Mouse (Mus musculus): ENCODE measurements at regions not wholly inside any gene's neighbourhood (a gene's known extent, or its start where the extent isn't known, plus 50 kb on each side); places are given as distances from the start of the nearest gene placed in this dataset.

DNA sequence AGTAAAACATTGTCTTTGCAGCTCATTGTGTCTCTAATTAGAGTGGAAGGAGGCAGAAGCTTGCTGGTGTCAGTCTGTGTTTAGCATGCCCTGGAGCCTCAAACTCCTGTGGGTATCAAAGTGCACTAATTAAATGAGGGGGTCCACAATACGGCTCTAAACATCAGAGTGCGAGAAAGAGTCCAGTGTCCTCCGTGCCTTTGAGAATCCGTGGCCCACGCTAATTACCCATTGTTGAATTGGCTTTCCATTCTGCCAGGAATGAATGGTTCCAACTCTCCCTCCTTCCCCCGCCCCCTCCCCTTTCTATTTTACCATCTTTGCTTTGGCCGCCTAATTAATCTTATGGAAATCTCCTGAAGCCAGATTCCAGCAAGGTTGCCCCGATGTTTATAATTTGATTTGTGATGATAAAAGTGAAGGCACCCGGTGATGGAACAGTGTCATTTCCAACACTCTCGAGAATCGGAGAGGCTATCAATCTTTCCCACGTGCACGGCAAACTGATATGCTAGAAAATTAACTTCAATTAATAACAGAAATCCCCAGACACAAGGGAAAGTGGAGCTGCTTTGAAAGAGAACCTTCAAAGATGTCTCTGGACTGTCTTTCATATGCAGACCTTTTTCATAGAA is 170.9 kb downstream of the Tfec start:
- TF ChIP-seq ZC3H11A (IDR thresholded peaks at IDR 0.05; ENCODE audit: low read depth, low read length) (no peak), CHD1 (IDR thresholded peaks at IDR 0.05; ENCODE audit: low read depth, low read length) (no peak), HCFC1 (IDR thresholded peaks at IDR 0.05; ENCODE audit: low read depth, low read length) (no peak), EP300 (IDR thresholded peaks at IDR 0.05; ENCODE audit: low read length) (no peak), ZMIZ1 (IDR thresholded peaks at IDR 0.05; ENCODE audit: low read depth, low read length) (no peak), CHD2 (IDR thresholded peaks at IDR 0.05; ENCODE audit: low read length) (no peak), MYC (IDR thresholded peaks at IDR 0.05; ENCODE audit: low read depth, low read length) (no peak), NRF1 (IDR thresholded peaks at IDR 0.05; ENCODE audit: low read depth, low read length) (no peak), POLR2A (IDR thresholded peaks at IDR 0.05; ENCODE audit: low read depth, low read length) (no peak), MXI1 (IDR thresholded peaks at IDR 0.05; ENCODE audit: low read depth, low read length) (no peak), CTCF (conservative IDR thresholded peaks at IDR 0.05 in 1 of 2, IDR thresholded peaks at IDR 0.05 in 1 of 2; ENCODE audit: low read depth in 2 of 2, low read length in 2 of 2) (no peak), TCF12 (IDR thresholded peaks at IDR 0.05; ENCODE audit: low read depth, low read length) (no peak), TBP (conservative IDR thresholded peaks at IDR 0.05; ENCODE audit: low read depth, low read length) (no peak), JUN (IDR thresholded peaks at IDR 0.05; ENCODE audit: insufficient read depth, low read depth, low read length) (no peak), MAFK (IDR thresholded peaks at IDR 0.05; ENCODE audit: insufficient replicate concordance, low read length) (no peak), SIN3A (IDR thresholded peaks at IDR 0.05; ENCODE audit: low read length) (no peak), ZNF384 (IDR thresholded peaks at IDR 0.05; ENCODE audit: low read depth, low read length) (no peak), POLR2AphosphoS2 (IDR thresholded peaks at IDR 0.05; ENCODE audit: low read depth, low read length) (no peak), E2F4 (IDR thresholded peaks at IDR 0.05; ENCODE audit: insufficient replicate concordance, low read depth, low read length) (no peak), USF2 (conservative IDR thresholded peaks at IDR 0.05; ENCODE audit: low read depth, low read length) (no peak)
- Histone ChIP-seq H3K4me1 (ENCODE audit: control insufficient read depth in 1 of 2, insufficient read depth in 2 of 2) (peaks cover 0 to 14% of the 10 kb centered on the region in 2 experiments; a peak in 2 of 4 replicates), H3K79me2 (replicated peaks; ENCODE audit: control insufficient read depth, extremely low read depth, insufficient read depth, poor library complexity, severe bottlenecking) (no peaks in the 10 kb centered on the region), H3K27me3 (replicated peaks) (no peaks in the 10 kb centered on the region), H3K4me3 (replicated peaks in 1 of 3; ENCODE audit: low read depth in 2 of 3, low read length in 2 of 3, poor library complexity in 1 of 3) (no peak overlapping the region), H3K27ac (ENCODE audit: insufficient read depth, low read depth) (no peak overlapping the region), H3K36me3 (replicated peaks in 1 of 2; ENCODE audit: control insufficient read depth in 1 of 2, insufficient read depth in 1 of 2, low read length in 1 of 2) (no peaks in the 10 kb centered on the region), H3K9ac (ENCODE audit: insufficient read depth, low read depth) (no peak overlapping the region), H3K4me2 (ENCODE audit: insufficient read depth, low read depth, poor library complexity, severe bottlenecking) (no peak overlapping the region), H3K9me3 (replicated peaks; ENCODE audit: low read length) (no peaks in the 10 kb centered on the region)
- dilution Hi-C loops (cut with MboI; ENCODE audit: extremely low pct_ligation_motif_present, extremely low pct_unique_long_range_greater_than_20kb, low sequenced_read_pairs): no loop called here
- no peak for DNase-seq (ENCODE audit: extremely low read depth)
- in situ Hi-C loops (cut with MboI; ENCODE audit: low pct_ligation_motif_present, low pct_unique_long_range_greater_than_20kb, low sequenced_read_pairs): no loop called here

DNA sequence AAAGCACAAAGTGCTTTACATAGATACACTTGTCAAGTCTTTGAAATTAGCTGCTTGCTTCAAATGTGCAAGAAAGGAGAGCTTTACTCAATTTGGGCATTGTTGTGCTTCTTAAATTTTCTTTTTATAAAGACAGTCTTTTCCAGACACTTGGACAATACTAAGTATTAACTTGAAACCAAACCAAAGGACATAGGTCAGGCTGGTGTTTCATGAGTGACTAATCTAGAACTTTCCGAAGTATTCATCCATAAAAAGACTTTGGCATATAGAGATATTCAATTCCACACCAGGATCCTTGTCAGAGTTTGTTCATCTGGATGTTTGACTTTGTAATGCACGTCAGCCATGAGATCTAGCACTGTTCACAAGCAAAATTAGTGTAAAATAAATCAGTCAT is 173.0 kb downstream of the Tfec start:
- no peaks in the 10 kb centered on the region for H3K9me3 ChIP-seq (replicated peaks; ENCODE audit: low read length)
- dilution Hi-C loops (cut with MboI; ENCODE audit: extremely low pct_ligation_motif_present, extremely low pct_unique_long_range_greater_than_20kb, low sequenced_read_pairs) (no loop called here), in situ Hi-C loops (cut with MboI; ENCODE audit: low pct_ligation_motif_present, low pct_unique_long_range_greater_than_20kb, low sequenced_read_pairs) (no loop called here)
- no peak for DNase-seq (ENCODE audit: extremely low read depth)
- no peak overlapping the region for H3K4me2 ChIP-seq (ENCODE audit: insufficient read depth, low read depth, poor library complexity, severe bottlenecking)
- no peak overlapping the region for H3K4me3 ChIP-seq (replicated peaks in 1 of 3; ENCODE audit: low read depth in 2 of 3, low read length in 2 of 3, poor library complexity in 1 of 3)
- TF ChIP-seq ZKSCAN1 (IDR thresholded peaks at IDR 0.05; ENCODE audit: borderline replicate concordance, low read depth, low read length) (no peak), MYC (IDR thresholded peaks at IDR 0.05; ENCODE audit: low read depth, low read length) (no peak)
- H3K4me1 ChIP-seq (ENCODE audit: control insufficient read depth in 1 of 2, insufficient read depth in 2 of 2): no peaks in the 10 kb centered on the region
- no peaks in the 10 kb centered on the region for H3K36me3 ChIP-seq (replicated peaks in 1 of 2; ENCODE audit: control insufficient read depth in 1 of 2, insufficient read depth in 1 of 2, low read length in 1 of 2)
- no peaks in the 10 kb centered on the region for H3K27me3 ChIP-seq (replicated peaks)
- H3K79me2 ChIP-seq (replicated peaks; ENCODE audit: control insufficient read depth, extremely low read depth, insufficient read depth, poor library complexity, severe bottlenecking): no peaks in the 10 kb centered on the region
- H3K27ac ChIP-seq (ENCODE audit: insufficient read depth, low read depth): no peak overlapping the region
- no peak overlapping the region for H3K9ac ChIP-seq (ENCODE audit: insufficient read depth, low read depth)

Measured in CH12.LX (cell line).